Mouse (Mus musculus): ENCODE data around the gene H2-DMb1.

Gene H2-DMb1

GRCm38 (mm10) chr17:34122188-34122984, 30.5 kb upstream of the H2-DMb1 start, which contains the start of gene Brd2:
Gene Brd2, minus strand, starts transcription at chr17:34122634.
- peak; percentile 98 for DNase-seq (ENCODE audit: low read depth, low spot score)

- DNase-seq (ENCODE audit: low read depth, low spot score): no peak
Observed at GRCm38 (mm10) chr17:34123111-34123510, 29.8 kb upstream of the H2-DMb1 start.

GRCm38 (mm10) chr17:34123518-34123917, 29.4 kb upstream of the H2-DMb1 start:
- no peak for DNase-seq (ENCODE audit: low read depth, low spot score)

- DNase-seq (ENCODE audit: low read depth, low spot score): no peak
Observed at GRCm38 (mm10) chr17:34124649-34125048, 28.2 kb upstream of the H2-DMb1 start.

- DNase-seq (ENCODE audit: low read depth, low spot score): no peak
Observed at GRCm38 (mm10) chr17:34126826-34127420, 25.9 kb upstream of the H2-DMb1 start.

- peak; percentile 88 for DNase-seq (ENCODE audit: low read depth, low spot score)
Observed at GRCm38 (mm10) chr17:34127475-34127874, 25.4 kb upstream of the H2-DMb1 start.

- DNase-seq (ENCODE audit: low read depth, low spot score): peak; percentile 78
Observed at GRCm38 (mm10) chr17:34128264-34128937, 24.5 kb upstream of the H2-DMb1 start.

GRCm38 (mm10) chr17:34128944-34129791, 23.7 kb upstream of the H2-DMb1 start:
- DNase-seq (ENCODE audit: low read depth, low spot score): peak; percentile 62

- DNase-seq (ENCODE audit: low read depth, low spot score): no peak
Observed at GRCm38 (mm10) chr17:34130073-34130947, 22.6 kb upstream of the H2-DMb1 start.

- no peak for DNase-seq (ENCODE audit: low read depth, low spot score)
Observed at GRCm38 (mm10) chr17:34131911-34132310, 21.0 kb upstream of the H2-DMb1 start.

- DNase-seq (ENCODE audit: low read depth, low spot score): no peak
Observed at GRCm38 (mm10) chr17:34133289-34133688, 19.6 kb upstream of the H2-DMb1 start.

- DNase-seq (ENCODE audit: low read depth, low spot score): no peak
Observed at GRCm38 (mm10) chr17:34134451-34134850, 18.4 kb upstream of the H2-DMb1 start.

GRCm38 (mm10) chr17:34135297-34136224, 17.3 kb upstream of the H2-DMb1 start:
- DNase-seq (ENCODE audit: low read depth, low spot score): peak; percentile 100

GRCm38 (mm10) chr17:34137601-34138000, 15.3 kb upstream of the H2-DMb1 start:
- DNase-seq (ENCODE audit: low read depth, low spot score): no peak

GRCm38 (mm10) chr17:34138655-34139054, 14.2 kb upstream of the H2-DMb1 start:
- no peak for DNase-seq (ENCODE audit: low read depth, low spot score)

GRCm38 (mm10) chr17:34139416-34139815, 13.5 kb upstream of the H2-DMb1 start:
- DNase-seq (ENCODE audit: low read depth, low spot score): peak; percentile 52

- no peak for DNase-seq (ENCODE audit: low read depth, low spot score)
Observed at GRCm38 (mm10) chr17:34140240-34140639, 12.6 kb upstream of the H2-DMb1 start.

- DNase-seq (ENCODE audit: low read depth, low spot score): peak; percentile 66
Observed at GRCm38 (mm10) chr17:34141448-34141847, 11.4 kb upstream of the H2-DMb1 start.

GRCm38 (mm10) chr17:34142456-34143010, 10.3 kb upstream of the H2-DMb1 start:
- DNase-seq (ENCODE audit: low read depth, low spot score): no peak

All from brain, adult 2 months (tissue).